Mouse (Mus musculus): ENCODE measurements around the gene Obscn.

DNA sequence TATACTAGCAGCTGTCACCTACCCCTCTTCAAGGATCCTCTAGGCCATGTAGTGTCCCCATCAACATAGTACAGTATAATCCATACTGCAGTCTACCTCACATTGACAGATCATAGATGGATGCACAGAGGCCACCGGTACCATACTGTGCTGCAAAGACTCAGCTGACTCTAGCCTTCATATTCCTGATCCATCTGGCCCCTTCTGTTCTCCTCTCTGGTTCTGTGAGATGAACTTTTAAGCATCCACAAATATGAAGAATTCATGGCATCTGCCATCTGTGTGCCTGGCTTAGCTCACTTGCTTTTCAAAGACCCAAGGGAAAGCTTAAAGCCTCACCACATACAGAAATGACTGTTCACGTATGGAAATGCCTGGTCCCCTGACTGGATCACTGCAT, 65.9 kb downstream of the Obscn start:
- TF ChIP-seq CTCF (IDR thresholded peaks at IDR 0.05; ENCODE audit: insufficient read depth, low read depth, low read length) (no peak), POLR2A (IDR thresholded peaks at IDR 0.05; ENCODE audit: insufficient read depth, low read depth, low read length) (no peak)

All from olfactory bulb, adult 2 months (tissue).